Mouse (Mus musculus): Measurements from ENCODE around the gene Tmem102.

Gene Tmem102

GRCm38 (mm10) chr11:69789431-69789830 is 16.0 kb downstream of the Tmem102 start:
- no peak for DNase-seq (ENCODE audit: low read depth, low spot score)

GRCm38 (mm10) chr11:69787306-69787705 is 18.1 kb downstream of the Tmem102 start:
- DNase-seq (ENCODE audit: low read depth, low spot score) = peak; percentile 49

- peak; percentile 97 for DNase-seq (ENCODE audit: low read depth, low spot score)
Measured at GRCm38 (mm10) chr11:69784793-69785272, 20.6 kb downstream of the Tmem102 start.

- DNase-seq (ENCODE audit: low read depth, low spot score) = peak; percentile 81
Measured at GRCm38 (mm10) chr11:69781828-69782227, 23.6 kb downstream of the Tmem102 start.

GRCm38 (mm10) chr11:69778985-69779384 is 26.4 kb downstream of the Tmem102 start:
- DNase-seq (ENCODE audit: low read depth, low spot score) = no peak

- no peak for DNase-seq (ENCODE audit: low read depth, low spot score)
Measured at GRCm38 (mm10) chr11:69778258-69778982, 27.0 kb downstream of the Tmem102 start.

- no peak for DNase-seq (ENCODE audit: low read depth, low spot score)
Measured at GRCm38 (mm10) chr11:69777504-69778257, 27.7 kb downstream of the Tmem102 start.

GRCm38 (mm10) chr11:69776488-69776887 is 28.9 kb downstream of the Tmem102 start:
- no peak for DNase-seq (ENCODE audit: low read depth, low spot score)

- DNase-seq (ENCODE audit: low read depth, low spot score) = no peak
Measured at GRCm38 (mm10) chr11:69775716-69776115, 29.7 kb downstream of the Tmem102 start.

- DNase-seq (ENCODE audit: low read depth, low spot score) = no peak
Measured at GRCm38 (mm10) chr11:69774961-69775360, 30.5 kb downstream of the Tmem102 start.

- DNase-seq (ENCODE audit: low read depth, low spot score) = no peak
Measured at GRCm38 (mm10) chr11:69767625-69767909, 37.9 kb downstream of the Tmem102 start.

- DNase-seq (ENCODE audit: low read depth, low spot score) = no peak
Measured at GRCm38 (mm10) chr11:69766872-69767624, 38.4 kb downstream of the Tmem102 start.

GRCm38 (mm10) chr11:69766126-69766609 is 39.3 kb downstream of the Tmem102 start:
- peak; percentile 65 for DNase-seq (ENCODE audit: low read depth, low spot score)

GRCm38 (mm10) chr11:69765221-69766125 is 40.0 kb downstream of the Tmem102 start, which contains the start of gene Zbtb4:
Zbtb4 (plus strand) TSS chr11:69765912.
- peak; percentile 46 for DNase-seq (ENCODE audit: low read depth, low spot score)

GRCm38 (mm10) chr11:69763551-69763950 is 41.9 kb downstream of the Tmem102 start:
- DNase-seq (ENCODE audit: low read depth, low spot score) = peak; percentile 74

- DNase-seq (ENCODE audit: low read depth, low spot score) = no peak
Measured at GRCm38 (mm10) chr11:69761868-69762267, 43.6 kb downstream of the Tmem102 start, which contains the start of gene Slc35g3. Slc35g3 (minus strand) TSS chr11:69761968.

- DNase-seq (ENCODE audit: low read depth, low spot score) = no peak
Measured at GRCm38 (mm10) chr11:69760901-69761200, 44.6 kb downstream of the Tmem102 start.

GRCm38 (mm10) chr11:69760160-69760900 is 45.1 kb downstream of the Tmem102 start:
- DNase-seq (ENCODE audit: low read depth, low spot score) = no peak

GRCm38 (mm10) chr11:69758971-69759721 is 46.3 kb downstream of the Tmem102 start:
- peak; percentile 97 for DNase-seq (ENCODE audit: low read depth, low spot score)
